Mouse (Mus musculus): ENCODE results near the gene Mpc1. TPM values are rescaled to one million over a fixed set of nuclear protein-coding genes. Genes with fewer than 3 reads are reported as not detected.
A peak's percentile ranks its signal among the peaks of the same experiment; 100 is the strongest.
"Not testable (repeated sequence)": the region's sequence is repeated elsewhere in the genome, so short reads cannot be mapped to it uniquely, and the experiment has no call there.

Mpc1 gene
- total RNA-seq, 4 experiments from 2014 or later = 122 to 221 (median 169) TPM

DNA sequence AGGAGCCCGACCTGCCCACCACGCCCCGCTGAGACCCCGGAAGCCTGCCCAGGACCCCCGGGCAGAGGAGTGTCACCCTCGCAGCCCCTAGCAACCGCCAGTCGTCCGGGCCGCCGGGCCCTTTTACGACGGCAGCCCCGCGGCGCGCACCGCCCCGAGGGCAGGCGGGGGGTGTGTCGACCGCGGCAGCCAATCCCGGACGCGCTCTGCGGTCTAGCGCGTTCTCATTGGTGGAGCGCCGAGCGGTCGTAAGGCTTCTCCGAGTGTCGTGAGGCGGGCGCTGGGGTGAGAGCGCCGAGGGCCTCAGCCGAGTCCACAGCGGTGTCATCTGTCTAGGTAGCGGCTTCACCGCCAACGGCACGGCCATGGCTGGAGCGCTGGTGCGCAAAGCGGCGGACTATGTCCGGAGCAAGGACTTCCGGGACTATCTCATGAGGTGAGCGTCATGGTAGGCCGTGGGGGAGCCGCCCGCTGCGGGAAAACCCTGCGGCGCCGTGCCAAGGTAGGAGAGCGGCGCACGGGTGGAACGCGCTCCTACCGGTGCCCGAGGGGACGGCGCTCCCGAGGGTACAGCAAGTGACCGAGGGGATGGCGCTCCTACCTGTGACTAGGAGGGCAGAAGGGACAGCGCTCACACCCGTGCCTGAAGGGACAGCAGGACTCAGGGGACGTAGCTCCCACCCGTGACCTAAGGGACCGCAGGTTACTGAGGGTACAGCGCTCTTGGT, 986 bp downstream of the Mpc1 start:
- peak; percentile 95 for DNase-seq

DNA sequence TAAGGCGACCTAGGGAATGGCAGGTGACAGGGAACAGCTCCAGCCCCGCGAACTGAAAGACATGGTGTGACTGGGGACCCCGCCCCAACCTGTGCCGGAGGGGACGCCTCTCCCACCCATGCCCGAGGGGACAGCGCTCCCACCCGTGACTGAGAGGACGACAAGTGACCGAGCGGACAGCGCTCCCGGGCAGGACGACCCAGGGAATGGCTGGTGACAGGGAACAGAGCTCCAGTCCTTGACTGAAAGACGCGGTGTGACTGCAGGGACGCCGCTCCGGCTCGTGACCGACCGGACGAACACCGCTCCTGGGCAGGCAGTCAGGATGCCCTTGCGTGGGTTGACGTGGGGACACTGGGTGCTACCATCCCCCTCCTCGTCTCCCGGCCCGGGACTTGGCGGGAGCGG, 1.6 kb downstream of the Mpc1 start:
- DNase-seq = peak; percentile 46

DNA sequence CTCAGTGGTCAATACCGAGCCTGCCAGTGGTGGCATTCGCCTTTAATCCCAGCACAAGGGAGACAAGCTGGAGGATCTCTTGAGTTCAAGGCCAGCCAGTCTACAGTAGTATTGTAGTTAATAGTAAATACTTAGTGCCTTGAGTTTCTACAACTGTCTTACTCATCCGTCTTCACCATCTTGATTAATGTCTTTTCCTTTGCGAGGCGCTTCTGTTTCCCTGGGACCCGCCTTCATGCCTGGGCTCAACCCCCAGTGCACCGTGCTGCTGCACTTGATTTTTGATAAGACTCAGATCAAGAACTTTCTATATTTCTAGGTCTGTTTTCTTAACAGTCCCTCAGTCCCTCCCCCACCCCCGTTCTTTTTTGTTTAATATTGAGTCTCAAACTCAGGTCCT, 2.4 kb downstream of the Mpc1 start:
- DNase-seq = no peak

DNA sequence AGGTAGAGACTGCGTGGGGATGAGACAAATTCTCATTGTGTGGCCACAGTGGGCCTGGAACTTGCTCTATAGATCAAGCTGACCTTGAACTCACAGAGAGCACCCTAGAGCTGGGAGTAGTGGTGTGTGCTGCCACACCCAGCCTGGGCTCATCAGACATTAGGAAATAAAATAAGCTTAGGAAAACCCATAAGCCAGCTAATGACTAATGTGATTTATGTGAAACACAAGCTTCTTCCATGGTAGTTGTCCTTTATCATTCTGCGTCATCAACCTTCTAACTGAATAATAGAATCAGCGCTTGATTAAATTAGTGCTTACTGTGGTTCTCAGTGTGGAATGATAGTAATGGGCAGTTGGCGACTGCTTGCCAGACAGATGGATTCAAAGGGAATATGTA, 4.3 kb downstream of the Mpc1 start:
- no peak for DNase-seq

DNA sequence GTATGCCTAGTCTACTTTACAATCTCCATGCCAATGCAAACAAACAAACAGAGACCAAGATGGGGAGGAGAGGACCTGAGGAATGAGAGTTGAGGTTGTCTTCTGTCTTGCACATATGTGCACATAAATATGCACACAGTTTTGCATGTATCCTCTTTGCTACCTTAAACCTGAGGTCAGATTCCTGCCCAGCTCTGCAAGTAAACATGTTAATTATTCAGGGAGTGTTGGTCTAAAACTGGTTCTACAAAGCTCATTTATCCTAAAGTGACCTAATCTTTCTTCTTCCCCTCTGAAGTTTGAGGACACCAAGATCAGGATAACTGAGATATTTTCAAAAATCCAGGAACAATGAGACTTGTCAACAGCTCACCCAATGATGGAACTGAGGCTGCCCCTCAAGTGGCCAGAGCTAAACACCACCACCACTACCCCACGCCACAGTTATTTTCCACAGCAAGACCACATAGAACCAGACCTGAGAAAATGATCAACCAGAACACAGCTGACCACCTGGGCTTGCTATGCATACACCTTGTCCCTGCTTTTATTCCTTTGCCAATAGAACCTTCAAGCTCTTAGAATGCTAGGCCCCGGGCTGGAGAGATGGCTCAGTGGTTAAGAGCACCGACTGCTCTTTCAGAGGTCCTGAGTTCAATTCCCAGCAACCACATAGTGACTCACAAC, 7.4 kb downstream of the Mpc1 start:
- no peak for DNase-seq

DNA sequence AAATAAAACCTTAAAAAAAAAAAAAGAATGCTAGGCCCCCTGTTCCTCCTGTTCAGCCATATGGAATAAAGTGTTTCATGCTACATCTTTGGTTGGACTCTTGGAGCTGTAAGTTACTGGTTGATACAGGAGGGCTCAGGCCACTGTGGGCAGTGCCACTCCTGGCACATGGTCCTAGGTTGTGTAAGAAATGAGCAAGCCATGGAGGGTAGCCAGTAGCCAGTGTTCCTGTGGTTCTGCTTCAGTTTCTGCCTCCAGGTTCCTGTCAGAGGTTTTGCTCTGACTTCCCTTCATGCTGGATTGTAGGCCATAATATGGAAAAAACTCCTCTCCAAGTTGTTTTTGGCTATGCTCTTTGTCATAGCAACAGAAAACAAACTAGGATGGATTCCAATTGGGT, 8.0 kb downstream of the Mpc1 start:
- DNase-seq = no peak

DNA sequence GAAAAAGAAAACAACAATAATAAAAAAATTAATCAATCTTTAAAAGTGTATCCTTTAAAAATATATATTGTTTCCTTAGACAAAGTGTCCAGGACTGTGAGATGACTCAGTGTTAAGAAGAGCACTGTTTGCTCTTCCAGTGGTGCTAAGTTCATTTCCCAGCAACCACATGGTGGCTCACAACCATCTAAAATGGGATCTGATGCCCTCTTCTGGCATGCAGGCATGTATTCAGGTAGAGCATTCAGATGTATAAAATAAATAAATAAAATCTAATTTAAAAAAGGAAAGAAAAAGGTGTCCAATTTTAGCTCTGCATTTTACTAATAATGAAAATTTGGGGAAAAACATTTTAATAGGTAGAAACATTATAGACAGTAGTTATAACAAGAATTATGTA, 13.1 kb downstream of the Mpc1 start:
- DNase-seq = no peak

DNA sequence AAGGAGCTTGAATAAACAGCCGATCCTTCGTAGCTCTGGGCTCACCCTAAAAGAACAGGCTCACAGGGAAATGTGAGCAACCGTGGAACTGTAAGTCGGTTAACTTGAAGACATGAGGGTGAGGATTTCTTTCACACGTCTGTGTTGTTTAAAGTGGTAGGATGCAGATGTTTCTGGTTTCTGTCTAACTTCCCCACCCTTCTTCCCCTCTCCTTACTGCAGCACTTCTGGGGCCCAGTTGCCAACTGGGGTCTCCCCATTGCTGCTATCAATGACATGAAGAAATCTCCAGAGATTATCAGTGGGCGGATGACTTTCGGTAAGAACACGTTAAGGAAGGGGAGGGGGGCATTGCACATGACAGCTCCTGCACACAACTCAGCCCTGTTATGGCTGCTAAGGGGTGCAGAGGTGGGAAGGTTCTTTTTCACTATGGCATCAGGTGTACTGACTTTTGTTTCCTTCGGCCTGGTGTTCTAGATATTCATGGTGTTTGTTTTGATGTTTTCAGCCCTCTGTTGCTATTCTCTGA, 13.7 kb downstream of the Mpc1 start:
- no peak for DNase-seq

DNA sequence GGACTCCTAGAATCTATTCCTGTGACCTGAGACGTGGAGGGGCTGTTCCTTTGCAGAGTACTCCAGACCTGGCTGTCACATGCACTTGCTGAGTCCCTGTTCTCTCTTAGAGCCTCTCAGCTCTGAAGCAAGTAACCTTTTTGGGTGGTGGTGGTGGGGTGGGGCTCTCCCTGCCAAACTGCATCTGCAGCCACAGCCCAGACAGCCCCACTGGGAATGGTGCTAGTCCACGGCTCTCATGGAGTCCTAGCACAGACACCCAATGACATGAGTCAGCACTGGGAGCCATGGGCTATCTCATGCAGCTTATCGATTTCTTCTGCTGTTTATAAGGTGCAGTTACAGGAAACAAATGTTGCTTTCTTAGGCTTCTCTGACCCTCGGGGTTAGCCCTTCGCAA, 15.0 kb downstream of the Mpc1 start:
- DNase-seq = no peak

DNA sequence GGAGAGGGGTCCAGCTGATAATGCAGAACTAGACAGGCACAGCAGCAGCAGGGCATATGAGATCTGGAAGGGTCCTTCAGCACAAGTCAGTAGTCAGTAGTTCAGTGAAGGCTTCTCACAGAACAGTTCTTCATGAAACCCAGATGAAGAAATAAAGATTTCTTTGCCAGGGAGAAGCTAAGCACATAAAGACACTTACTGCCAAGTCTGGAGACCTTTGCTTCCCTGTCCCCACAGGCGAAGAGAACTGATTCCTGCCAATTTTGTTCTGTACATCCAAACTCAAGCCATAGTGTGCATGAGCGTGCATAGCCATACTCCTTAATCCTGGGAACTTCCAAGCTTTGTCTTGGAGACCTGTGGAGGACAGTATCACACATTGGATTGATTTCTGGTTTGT, 15.6 kb downstream of the Mpc1 start:
- no peak for DNase-seq

DNA sequence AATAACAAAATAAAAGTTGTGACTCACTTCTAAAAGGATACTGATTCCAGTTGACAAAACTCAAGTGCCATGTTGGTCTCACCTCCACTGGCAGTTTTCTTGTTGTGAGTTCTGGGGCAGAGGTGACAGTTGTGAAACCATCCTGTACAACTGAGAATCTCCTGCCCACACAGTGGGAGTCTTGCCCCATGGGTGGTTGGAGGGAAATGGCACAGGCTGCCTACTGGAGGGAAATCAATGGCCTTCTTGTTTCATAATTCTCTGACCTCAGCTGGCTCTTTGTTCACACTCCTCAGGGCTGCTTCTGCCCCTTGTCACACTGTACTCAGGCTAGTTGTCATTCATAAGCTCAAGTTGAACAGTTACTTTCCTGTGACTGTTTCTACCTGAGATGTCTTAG, 16.8 kb downstream of the Mpc1 start:
- DNase-seq = no peak

DNA sequence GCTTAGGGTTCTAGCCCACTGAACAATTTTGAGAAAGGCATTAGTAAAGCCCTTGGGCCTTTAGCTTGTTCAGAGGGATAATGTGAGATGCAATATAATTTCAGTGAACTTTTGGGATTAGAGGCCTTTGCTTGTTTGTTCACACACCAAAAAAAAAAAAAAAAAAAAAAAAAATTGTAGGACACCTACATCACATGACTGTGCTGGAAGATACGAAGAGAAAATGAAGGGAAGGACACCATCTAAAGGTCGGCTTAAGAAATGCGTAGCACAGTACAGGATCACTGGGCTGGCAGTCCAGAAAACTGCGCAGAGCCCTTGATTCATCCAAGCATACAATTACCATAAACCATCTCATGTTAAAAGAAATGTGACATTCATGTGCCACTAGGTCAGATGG, 18.8 kb downstream of the Mpc1 start:
- no peak for DNase-seq

DNA sequence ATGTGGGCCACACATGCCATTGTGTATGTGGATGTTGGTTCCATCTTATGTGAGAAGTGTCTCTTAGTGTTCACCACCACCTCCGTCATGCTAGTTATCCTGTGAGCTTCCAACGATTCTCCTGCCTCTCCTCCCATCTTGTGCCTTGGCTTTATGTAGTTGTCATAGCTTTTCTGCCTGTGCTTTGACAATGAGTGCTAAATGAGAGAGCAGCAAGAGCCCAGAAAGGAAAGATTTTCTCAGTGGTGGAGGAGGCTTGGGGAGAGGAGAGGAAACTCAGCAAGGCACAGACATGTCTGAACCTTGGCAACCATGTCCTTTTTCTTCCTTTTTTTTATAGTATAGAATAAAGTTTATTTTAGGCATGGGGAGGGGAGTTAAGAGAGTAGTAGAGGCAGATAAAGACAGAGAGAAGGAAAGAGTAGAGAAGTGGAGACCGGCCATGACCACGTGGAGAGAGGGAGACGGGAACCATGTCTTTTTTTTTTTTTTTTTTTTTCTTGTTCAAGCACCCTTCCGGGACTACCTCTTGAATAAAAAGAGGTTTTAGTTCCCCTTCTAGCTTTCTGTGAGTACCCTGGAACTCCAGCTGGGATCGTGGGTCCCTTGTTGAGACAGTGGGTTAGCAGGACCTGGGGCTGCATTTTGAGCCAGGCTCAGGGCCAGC, 20.2 kb downstream of the Mpc1 start:
- no peak for DNase-seq

DNA sequence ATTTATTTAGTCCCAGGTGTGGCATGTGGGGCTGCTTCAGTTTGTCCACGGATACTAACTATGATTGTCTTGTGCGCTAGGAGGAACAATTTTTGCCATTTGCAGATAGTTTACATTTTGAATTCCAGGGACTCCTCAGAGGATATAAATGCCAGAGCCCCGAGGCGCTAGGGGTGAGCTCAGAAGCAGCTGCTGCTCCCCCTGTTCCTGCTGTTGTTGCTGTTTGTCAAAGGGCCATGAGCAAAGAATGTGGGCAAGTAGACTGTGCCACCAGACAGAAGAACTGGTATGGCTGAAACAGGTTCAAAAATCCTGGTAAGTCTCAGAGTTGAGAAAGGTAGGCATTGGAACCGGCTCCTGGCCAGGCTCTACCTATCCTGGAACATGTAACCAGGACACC, 21.0 kb downstream of the Mpc1 start:
- DNase-seq = no peak

DNA sequence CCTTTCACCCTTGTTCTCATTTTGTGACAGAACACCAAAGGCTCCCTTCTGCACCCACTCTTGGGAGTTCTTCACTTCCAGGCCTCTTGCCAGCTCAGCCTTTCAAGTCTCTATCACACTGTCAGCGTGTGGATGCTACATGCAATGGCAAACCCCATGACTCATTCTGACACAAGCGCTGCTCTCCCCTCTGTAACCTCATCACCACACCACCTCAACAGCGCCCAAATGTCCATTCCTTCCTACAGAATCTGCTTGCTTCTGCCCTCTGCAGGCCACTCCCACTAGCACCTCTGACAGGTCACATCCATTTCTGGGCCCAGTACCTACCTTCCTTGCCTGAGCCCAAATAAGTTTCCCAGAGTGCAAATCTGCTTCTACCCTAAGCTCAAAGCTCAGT, 23.1 kb downstream of the Mpc1 start:
- no peak for DNase-seq

DNA sequence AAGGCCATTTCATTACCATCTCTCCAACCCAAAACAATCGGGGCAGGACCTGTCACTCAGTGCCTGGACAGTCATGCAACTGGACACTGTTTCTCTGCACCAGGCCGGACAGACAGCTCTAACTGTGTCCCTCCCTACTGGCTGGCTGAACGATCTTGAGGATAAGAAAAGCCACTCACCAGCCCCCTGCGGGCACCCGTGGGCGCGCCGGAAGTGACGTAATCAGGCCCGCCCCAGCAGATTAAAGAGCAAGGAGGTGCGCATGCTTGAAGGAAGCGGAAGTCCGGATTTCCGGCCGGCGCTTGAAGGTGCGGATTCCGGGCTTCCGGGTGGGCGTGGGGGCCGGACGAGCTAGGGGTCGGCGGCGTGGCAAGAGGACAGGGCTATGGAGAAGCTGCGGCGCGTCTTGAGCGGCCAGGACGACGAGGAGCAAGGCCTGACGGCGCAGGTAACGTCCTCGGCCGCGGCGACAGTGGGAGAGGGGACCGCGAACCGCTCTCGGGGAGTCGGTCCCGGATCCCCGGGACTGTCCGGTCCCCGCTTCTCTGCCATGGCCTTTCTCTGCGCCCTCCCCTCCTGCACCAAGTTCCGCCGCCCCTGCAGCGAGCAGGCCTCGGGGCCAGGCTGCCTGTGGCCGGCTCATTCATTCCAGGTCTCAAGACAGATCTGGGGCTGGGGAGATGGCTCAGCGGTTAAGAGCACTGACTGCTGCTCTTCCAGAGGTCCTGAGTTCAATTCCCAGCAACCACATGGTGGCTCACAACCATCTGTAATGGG, 28.3 kb downstream of the Mpc1 start, which contains the start of gene Sft2d1:
TSS of gene Sft2d1 (plus strand) at position 265 of the 777 bp plus-strand sequence.
- peak; percentile 96 for DNase-seq

DNA sequence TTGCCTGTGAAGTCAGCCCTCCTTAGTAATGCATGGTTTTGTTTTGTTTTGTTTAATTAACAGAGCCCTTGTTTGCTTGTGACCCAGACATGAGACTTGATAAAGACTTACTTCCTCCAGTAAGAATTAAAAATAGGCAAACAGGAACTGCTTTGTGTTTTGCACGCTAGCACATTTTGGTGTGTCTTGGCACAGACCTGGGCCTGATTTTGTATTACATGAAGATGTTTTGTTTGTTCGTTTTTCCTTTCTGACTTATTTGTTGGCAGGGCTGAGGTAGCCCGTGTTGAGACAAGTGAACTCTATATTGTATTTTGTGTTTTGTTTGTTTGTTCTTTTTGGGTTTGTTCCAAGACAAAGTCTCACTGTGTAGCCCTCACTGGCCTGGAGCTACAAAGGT, 29.0 kb downstream of the Mpc1 start:
- no peak for DNase-seq

DNA sequence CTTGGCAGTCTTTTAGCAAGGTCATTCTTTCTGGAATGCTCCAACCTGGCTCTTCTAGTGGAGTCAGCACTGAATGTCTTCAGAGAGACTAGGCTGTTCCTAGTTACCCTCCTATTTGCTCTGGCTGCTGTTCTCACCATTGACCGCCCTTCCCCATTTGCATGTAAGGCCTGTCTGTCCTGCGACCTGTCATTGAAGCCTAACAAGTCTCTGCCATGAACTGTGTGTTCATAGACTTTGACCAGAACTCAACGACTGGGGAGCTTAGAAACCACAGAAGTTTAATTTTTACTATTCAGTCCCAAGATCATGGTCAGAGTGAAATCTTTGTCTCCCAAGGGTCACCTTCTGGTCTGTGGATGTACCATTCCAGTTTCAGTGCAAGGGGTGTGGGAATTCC, 31.3 kb downstream of the Mpc1 start:
- no peak for DNase-seq

DNA sequence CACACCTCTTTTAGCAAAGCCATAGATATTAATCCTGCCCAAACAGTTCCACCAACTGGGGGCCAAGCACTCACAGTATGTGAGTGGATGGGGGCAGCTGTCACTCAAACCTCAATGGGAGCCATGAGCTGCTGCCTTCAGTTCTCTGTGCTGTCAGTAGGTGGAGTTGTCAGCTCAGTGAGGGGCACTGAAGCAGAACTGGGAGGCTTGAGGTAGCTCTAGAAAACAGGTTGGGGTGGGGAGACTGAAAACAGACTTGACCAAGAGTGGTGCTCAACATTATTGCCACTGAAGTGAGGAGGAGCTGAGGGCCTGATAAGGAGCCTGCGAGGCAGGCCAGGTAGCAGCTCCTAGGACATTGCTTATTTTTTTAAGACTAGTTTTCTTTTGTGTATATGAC, 33.5 kb downstream of the Mpc1 start:
- DNase-seq = no peak

DNA sequence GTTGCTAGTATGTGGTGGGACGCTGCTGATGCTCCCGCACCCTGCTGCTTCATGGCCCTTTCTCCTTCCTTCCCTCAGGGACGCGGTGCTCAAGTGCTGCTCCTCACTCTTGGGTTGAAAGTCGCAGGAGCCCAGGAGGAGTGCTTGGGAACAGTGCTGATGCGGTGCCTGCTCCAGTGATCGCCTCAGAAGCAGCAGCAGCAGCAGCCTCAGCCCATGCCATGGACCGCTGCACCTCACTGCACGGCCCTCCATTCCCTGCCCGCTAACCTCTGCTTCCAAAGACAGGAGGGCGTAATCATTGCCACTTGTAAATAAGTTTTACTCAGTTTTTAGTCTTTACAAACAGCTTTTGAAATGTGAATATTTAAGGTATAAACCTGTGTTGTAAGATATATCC, 44.2 kb downstream of the Mpc1 start:
- not testable (repeated sequence) for DNase-seq

DNA sequence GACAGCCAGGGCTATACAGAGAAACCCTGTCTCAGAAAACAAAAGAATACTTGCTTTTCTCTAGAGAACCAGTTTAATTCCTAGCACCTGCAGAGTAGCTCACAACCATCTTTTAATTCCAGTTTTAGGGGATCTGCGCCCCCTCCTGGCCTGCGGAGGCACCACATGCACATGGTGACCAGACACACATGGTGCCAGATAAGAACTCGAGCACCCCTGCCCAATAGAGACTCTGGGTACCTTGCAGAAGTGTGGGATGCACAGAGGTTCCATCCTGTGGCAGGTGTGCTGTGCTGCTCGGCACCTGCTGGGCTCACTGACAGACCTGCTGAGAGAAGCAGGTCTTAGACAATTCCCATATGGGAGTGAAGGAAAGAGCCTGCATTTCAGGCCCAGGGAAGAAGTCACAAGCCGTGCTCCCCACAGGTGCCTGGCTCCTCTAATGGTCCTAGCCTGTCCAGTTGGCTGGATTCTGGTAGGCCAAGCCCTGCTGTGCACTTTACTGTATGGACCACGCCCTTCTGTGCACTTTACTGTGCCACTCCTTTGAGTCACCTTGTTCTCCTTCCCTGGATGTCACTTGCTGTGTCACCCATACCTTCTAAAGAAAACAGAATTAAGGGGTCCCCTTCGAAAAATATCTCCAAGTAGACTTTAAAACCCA, 45.9 kb downstream of the Mpc1 start:
- DNase-seq = no peak

DNA sequence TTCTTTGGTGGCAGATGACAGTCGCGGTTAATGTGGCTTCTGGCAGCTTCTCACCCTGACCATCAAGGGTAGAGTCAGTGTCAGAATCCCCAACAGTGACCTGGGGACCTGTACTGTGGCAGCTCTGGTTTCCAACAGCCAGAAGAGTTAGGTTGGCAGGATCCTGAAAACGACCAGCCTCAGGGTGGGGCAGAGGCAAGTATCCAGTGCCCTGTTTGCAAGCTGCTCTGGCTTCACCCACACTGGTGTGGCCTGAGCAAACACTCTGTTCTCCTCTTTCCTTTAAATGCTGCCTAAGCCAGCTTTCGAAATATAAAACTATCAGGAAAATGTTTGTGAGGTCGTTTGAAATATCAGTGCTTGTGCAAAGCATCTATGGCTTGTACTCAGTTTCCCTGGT, 47.9 kb downstream of the Mpc1 start:
- DNase-seq = no peak
